Mouse (Mus musculus): ENCODE results near the gene Hist1h2bk. TPM values are rescaled to one million over a fixed set of nuclear protein-coding genes. Genes with fewer than 3 reads are reported as not detected.

Hist1h2bk gene
- polyA plus RNA-seq, 1 experiment from 2014 or later: 7.4 TPM

GRCm38 (mm10) chr13:22019934-22020835 is 15.5 kb upstream of the Hist1h2bk start:
- ATAC-seq (ENCODE audit: borderline replicate concordance, extremely low read depth, low FRiP score, low TSS enrichment): no peak; the same call in 1 of the 2 replicates
- no peaks in the 10 kb centered on the region for H3K9me3 ChIP-seq
- under 1% methylated on average over 44 of the region's 44 CpGs for WGBS

GRCm38 (mm10) chr13:22020901-22021339 is 14.8 kb upstream of the Hist1h2bk start:
- H3K9ac ChIP-seq: peak overlapping the region; percentile 44
- peaks cover 8% of the 10 kb centered on the region; the same call in 1 of the 2 replicates for H3K4me1 ChIP-seq
- WGBS: under 1% methylated on average over 8 of the region's 8 CpGs
- ATAC-seq (ENCODE audit: borderline replicate concordance, extremely low read depth, low FRiP score, low TSS enrichment): peak; percentile 66
- no peaks in the 10 kb centered on the region for H3K27me3 ChIP-seq
- no peaks in the 10 kb centered on the region for H3K36me3 ChIP-seq
- no peaks in the 10 kb centered on the region for H3K9me3 ChIP-seq
- H3K4me3 ChIP-seq: peak overlapping the region; percentile 57
- peak overlapping the region; percentile 85 for H3K4me2 ChIP-seq
- no peak overlapping the region for H3K27ac ChIP-seq

More at GRCm38 (mm10) chr13:22019934-22020835, 15.5 kb upstream of the Hist1h2bk start:
- H3K4me2 ChIP-seq: peak overlapping the region; percentile 85
- H3K4me3 ChIP-seq: peak overlapping the region; percentile 57
- peaks cover 3% of the 10 kb centered on the region; the same call in 1 of the 2 replicates for H3K27me3 ChIP-seq
- no peaks in the 10 kb centered on the region for H3K36me3 ChIP-seq
- H3K9ac ChIP-seq: peak overlapping the region; percentile 44
- H3K4me1 ChIP-seq: peaks cover 8% of the 10 kb centered on the region; the same call in 1 of the 2 replicates
- H3K27ac ChIP-seq: no peak overlapping the region

GRCm38 (mm10) chr13:22021581-22021980 is 14.1 kb upstream of the Hist1h2bk start:
- Histone ChIP-seq H3K27me3 (no peaks in the 10 kb centered on the region), H3K4me2 (peak overlapping the region; percentile 85), H3K9me3 (no peaks in the 10 kb centered on the region), H3K9ac (peak overlapping the region; percentile 28), H3K36me3 (no peaks in the 10 kb centered on the region), H3K4me1 (peaks cover 9% of the 10 kb centered on the region; the same call in 1 of the 2 replicates), H3K4me3 (peak overlapping the region; percentile 57), H3K27ac (peak overlapping the region; percentile 41; the same call in 1 of the 2 replicates)
- WGBS: under 1% methylated on average over 11 of the region's 11 CpGs
- ATAC-seq (ENCODE audit: borderline replicate concordance, extremely low read depth, low FRiP score, low TSS enrichment): no peak

- Histone ChIP-seq H3K9ac (peak overlapping the region; percentile 28), H3K27me3 (no peaks in the 10 kb centered on the region), H3K9me3 (no peaks in the 10 kb centered on the region), H3K36me3 (no peaks in the 10 kb centered on the region), H3K4me3 (peak overlapping the region; percentile 57), H3K27ac (peak overlapping the region; percentile 41), H3K4me2 (peak overlapping the region; percentile 85), H3K4me1 (peaks cover 9% of the 10 kb centered on the region; the same call in 1 of the 2 replicates)
- WGBS: under 1% methylated on average over 9 of the region's 9 CpGs
- ATAC-seq (ENCODE audit: borderline replicate concordance, extremely low read depth, low FRiP score, low TSS enrichment): peak; percentile 73; the same call in 1 of the 2 replicates
Measured at GRCm38 (mm10) chr13:22022241-22022640, 13.4 kb upstream of the Hist1h2bk start.

GRCm38 (mm10) chr13:22026058-22027031 is 9.3 kb upstream of the Hist1h2bk start:
- H3K4me3 ChIP-seq: peak overlapping the region; percentile 44
- WGBS: 1% methylated on average over 35 of the region's 35 CpGs
- peak overlapping the region; percentile 60 for H3K4me2 ChIP-seq
- H3K36me3 ChIP-seq: no peaks in the 10 kb centered on the region
- H3K27ac ChIP-seq: peak overlapping the region; percentile 59; the same call in 1 of the 2 replicates
- peaks cover 19% of the 10 kb centered on the region; the same call in 1 of the 2 replicates for H3K4me1 ChIP-seq
- peak; percentile 46; the same call in 1 of the 2 replicates for ATAC-seq (ENCODE audit: borderline replicate concordance, extremely low read depth, low FRiP score, low TSS enrichment)
- no peaks in the 10 kb centered on the region for H3K9me3 ChIP-seq
- no peaks in the 10 kb centered on the region for H3K27me3 ChIP-seq
- H3K9ac ChIP-seq: peak overlapping the region; percentile 39

- Histone ChIP-seq H3K4me3 (peak overlapping the region; percentile 59), H3K27ac (peak overlapping the region; percentile 91), H3K4me1 (peaks cover 18% of the 10 kb centered on the region; the same call in 1 of the 2 replicates), H3K27me3 (no peaks in the 10 kb centered on the region), H3K9me3 (no peaks in the 10 kb centered on the region), H3K4me2 (peak overlapping the region; percentile 66), H3K9ac (peak overlapping the region; percentile 56), H3K36me3 (no peaks in the 10 kb centered on the region)
- under 1% methylated on average over 40 of the region's 40 CpGs for WGBS
- ATAC-seq (ENCODE audit: borderline replicate concordance, extremely low read depth, low FRiP score, low TSS enrichment): peak; percentile 73
Measured at GRCm38 (mm10) chr13:22028673-22029460, 6.8 kb upstream of the Hist1h2bk start.

- no peaks in the 10 kb centered on the region for H3K36me3 ChIP-seq
- WGBS: 41% methylated on average over 8 of the region's 8 CpGs
- H3K27me3 ChIP-seq: no peaks in the 10 kb centered on the region
- H3K4me1 ChIP-seq: peaks cover 22% of the 10 kb centered on the region; the same call in 1 of the 2 replicates
- H3K27ac ChIP-seq: no peak overlapping the region
- no peaks in the 10 kb centered on the region for H3K9me3 ChIP-seq
- no peak overlapping the region; the same call in 1 of the 2 replicates for H3K4me2 ChIP-seq
- H3K4me3 ChIP-seq: no peak overlapping the region; the same call in 1 of the 2 replicates
- no peak for ATAC-seq (ENCODE audit: borderline replicate concordance, extremely low read depth, low FRiP score, low TSS enrichment)
- no peak overlapping the region for H3K9ac ChIP-seq
Measured at GRCm38 (mm10) chr13:22029928-22030327, 5.7 kb upstream of the Hist1h2bk start.

- Histone ChIP-seq H3K4me3 (no peak overlapping the region), H3K4me2 (no peak overlapping the region; the same call in 1 of the 2 replicates), H3K4me1 (peaks cover 22% of the 10 kb centered on the region; the same call in 1 of the 2 replicates), H3K27ac (no peak overlapping the region), H3K27me3 (no peaks in the 10 kb centered on the region), H3K9ac (no peak overlapping the region), H3K36me3 (no peaks in the 10 kb centered on the region), H3K9me3 (no peaks in the 10 kb centered on the region)
- ATAC-seq (ENCODE audit: borderline replicate concordance, extremely low read depth, low FRiP score, low TSS enrichment): no peak
- WGBS: 7% methylated on average over 4 of the region's 4 CpGs
Measured at GRCm38 (mm10) chr13:22030493-22030892, 5.2 kb upstream of the Hist1h2bk start.

- Histone ChIP-seq H3K27ac (peak overlapping the region; percentile 93), H3K9ac (peak overlapping the region; percentile 46; the same call in 1 of the 2 replicates), H3K36me3 (no peaks in the 10 kb centered on the region), H3K4me3 (peak overlapping the region; percentile 45), H3K4me1 (peaks cover 32% of the 10 kb centered on the region), H3K4me2 (peak overlapping the region; percentile 73), H3K27me3 (no peaks in the 10 kb centered on the region), H3K9me3 (no peaks in the 10 kb centered on the region)
- no peak for ATAC-seq (ENCODE audit: borderline replicate concordance, extremely low read depth, low FRiP score, low TSS enrichment)
- WGBS: 39% methylated on average over 5 of the region's 5 CpGs
Measured at GRCm38 (mm10) chr13:22033741-22034442, 1.8 kb upstream of the Hist1h2bk start.
